Mouse (Mus musculus): ENCODE data around the gene Abhd14a.

DNA sequence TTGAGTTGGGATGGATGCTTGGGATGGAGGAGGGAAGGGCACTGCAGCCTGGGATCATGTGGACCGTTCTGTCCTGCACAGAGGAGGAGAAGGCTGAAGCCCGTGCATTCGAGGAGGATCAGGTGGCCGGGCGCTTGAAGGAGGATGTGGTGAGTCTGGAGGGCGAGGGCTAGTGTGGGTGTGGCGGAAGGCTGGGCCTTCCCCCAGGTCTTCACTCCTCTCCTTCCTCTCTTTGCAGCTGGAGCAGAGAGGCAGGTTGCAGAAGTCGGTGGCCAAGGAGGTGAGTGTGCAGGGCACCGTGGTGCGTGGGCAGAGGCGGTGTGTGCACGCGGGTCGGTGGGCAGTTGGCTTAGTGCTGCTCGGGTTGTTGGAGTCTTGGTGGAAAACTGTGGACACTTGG lies 33.6 kb upstream of the Abhd14a start:
- no peak for TF ChIP-seq GATA1 (IDR thresholded peaks at IDR 0.05; ENCODE audit: borderline replicate concordance, low read length)
- TF ChIP-seq FLI1 (IDR thresholded peaks at IDR 0.05; ENCODE audit: low read length) = no peak
